Mouse (Mus musculus): ENCODE measurements around the gene Zbtb12. TPM values are rescaled to one million over a fixed set of nuclear protein-coding genes. Genes with fewer than 3 reads are reported as not detected.
"Not testable (repeated sequence)": the region's sequence is repeated elsewhere in the genome, so short reads cannot be mapped to it uniquely, and the experiment has no call there.

Gene Zbtb12
- polyA plus RNA-seq, 1 experiment from 2014 or later = 1.0 TPM

DNA sequence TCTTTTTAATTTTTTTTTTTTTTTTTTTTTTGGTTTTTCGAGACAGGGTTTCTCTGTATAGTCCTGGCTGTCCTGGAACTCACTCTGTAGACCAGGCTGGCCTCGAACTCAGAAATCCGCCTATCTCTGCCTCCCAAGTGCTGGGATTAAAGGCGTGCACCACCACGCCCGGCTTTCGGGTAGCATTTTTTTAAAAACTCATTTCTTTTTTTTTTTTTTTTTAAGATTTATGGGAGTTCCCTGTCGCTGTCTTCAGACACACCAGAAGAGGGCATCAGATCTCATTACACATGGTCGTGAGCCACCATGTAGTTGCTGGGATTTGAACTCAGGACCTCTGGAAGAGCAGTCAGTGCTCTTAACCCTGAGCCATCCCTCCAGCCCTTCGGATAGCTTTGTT is 22.7 kb downstream of the Zbtb12 start:
- H3K36me3 ChIP-seq (ENCODE audit: control insufficient read depth, insufficient read depth, low read length) = peaks cover 58% of the 10 kb centered on the region
- H3K4me1 ChIP-seq (ENCODE audit: control insufficient read depth, insufficient read depth, low read length); H3K9ac ChIP-seq (ENCODE audit: low read depth, low read length); H3K27me3 ChIP-seq (replicated peaks; ENCODE audit: control insufficient read depth, insufficient read depth, low read length); DNase-seq (ENCODE audit: low spot score); H3K4me2 ChIP-seq (ENCODE audit: low read depth, low read length); H3K9me3 ChIP-seq (ENCODE audit: control insufficient read depth, low read length); ATAC-seq (ENCODE audit: low read depth); H3K27ac ChIP-seq (replicated peaks; ENCODE audit: low read depth, low read length); H3K4me3 ChIP-seq (ENCODE audit: low read depth, low read length): not testable (repeated sequence)
- 87% methylated on average over 9 of the region's 10 CpGs for WGBS

DNA sequence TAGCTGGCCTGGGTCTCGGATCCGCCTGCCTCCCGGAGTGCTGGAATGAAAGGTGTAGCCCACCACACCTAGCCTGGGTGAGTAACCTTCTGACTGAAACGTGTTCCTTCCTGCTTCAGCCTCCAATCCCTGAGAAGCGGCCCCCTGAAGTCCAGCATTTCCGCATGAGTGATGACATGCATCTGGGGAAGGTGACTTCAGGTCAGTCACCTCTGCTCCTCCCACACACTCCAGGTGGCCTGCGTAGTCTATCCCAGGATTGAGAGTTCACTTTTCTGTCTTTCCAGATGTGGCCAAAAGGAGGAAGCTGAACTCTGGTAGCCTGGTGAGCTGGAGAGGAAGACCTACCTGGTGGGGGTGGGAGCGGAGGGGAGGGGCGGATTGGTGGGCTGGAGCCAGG is 23.6 kb downstream of the Zbtb12 start:
- Histone ChIP-seq H3K4me1 (ENCODE audit: control insufficient read depth, insufficient read depth, low read length) (no peaks in the 10 kb centered on the region), H3K9ac (ENCODE audit: low read depth, low read length) (no peak overlapping the region), H3K4me3 (ENCODE audit: low read depth, low read length) (no peak overlapping the region), H3K36me3 (ENCODE audit: control insufficient read depth, insufficient read depth, low read length) (peaks cover 68% of the 10 kb centered on the region), H3K27me3 (replicated peaks; ENCODE audit: control insufficient read depth, insufficient read depth, low read length) (no peaks in the 10 kb centered on the region), H3K9me3 (ENCODE audit: control insufficient read depth, low read length) (no peaks in the 10 kb centered on the region), H3K27ac (replicated peaks; ENCODE audit: low read depth, low read length) (no peak overlapping the region), H3K4me2 (ENCODE audit: low read depth, low read length) (no peak overlapping the region)
- 91% methylated on average over 9 of the region's 9 CpGs for WGBS
- DNase-seq (ENCODE audit: low spot score) (no peak), ATAC-seq (ENCODE audit: low read depth) (no peak)

DNA sequence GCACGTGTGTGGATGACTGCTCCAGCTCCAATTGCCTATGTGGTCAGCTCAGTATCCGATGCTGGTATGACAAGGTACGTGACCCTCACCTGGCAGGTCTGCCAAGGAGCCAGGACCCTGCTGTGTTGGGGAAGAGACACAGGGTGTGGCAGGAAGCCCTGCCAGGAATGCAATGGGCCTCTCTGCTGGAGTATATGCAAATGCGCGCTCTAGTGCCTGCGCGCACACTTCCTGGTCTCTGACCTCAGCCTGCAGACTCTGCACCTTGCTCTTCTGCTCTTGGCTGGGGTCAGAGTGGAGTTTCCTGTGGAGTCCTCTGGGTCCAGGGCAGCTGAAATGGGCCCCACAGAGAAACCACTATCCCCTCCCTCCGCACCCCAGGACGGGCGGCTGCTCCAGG is 31.7 kb downstream of the Zbtb12 start:
- Histone ChIP-seq H3K9me3 (ENCODE audit: control insufficient read depth, low read length) (no peaks in the 10 kb centered on the region), H3K27ac (replicated peaks; ENCODE audit: low read depth, low read length) (no peak overlapping the region), H3K4me2 (ENCODE audit: low read depth, low read length) (no peak overlapping the region), H3K4me1 (ENCODE audit: control insufficient read depth, insufficient read depth, low read length) (no peaks in the 10 kb centered on the region), H3K9ac (ENCODE audit: low read depth, low read length) (no peak overlapping the region), H3K27me3 (replicated peaks; ENCODE audit: control insufficient read depth, insufficient read depth, low read length) (no peaks in the 10 kb centered on the region), H3K36me3 (ENCODE audit: control insufficient read depth, insufficient read depth, low read length) (peaks cover 82% of the 10 kb centered on the region), H3K4me3 (ENCODE audit: low read depth, low read length) (no peak overlapping the region)
- whole genome bisulfite sequencing = 88% methylated on average over 10 of the region's 10 CpGs
- no peak for DNase-seq (ENCODE audit: low spot score)
- ATAC-seq (ENCODE audit: low read depth) = no peak

DNA sequence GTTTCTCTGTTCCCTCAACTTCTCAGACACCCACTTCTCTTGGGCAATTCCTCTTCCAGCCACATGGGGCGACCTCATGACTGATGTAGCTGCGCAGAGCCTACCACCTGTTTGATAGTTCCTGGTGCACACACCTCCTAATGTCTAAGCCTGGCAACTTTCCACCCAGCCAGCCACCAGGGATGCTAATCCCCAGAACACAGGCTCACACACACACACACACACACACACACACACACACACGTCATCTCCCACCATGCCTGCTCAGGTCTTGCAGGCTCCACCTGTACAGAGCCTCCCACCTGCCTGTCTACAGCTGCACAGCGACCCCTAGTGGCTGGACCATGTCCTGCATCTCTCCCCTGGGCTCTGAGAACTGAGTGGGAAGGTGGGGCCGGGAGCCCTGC is 32.7 kb downstream of the Zbtb12 start:
- peak; percentile 71 for DNase-seq (ENCODE audit: low spot score)
- Histone ChIP-seq H3K27ac (replicated peaks; ENCODE audit: low read depth, low read length) (no peak overlapping the region), H3K4me3 (ENCODE audit: low read depth, low read length) (no peak overlapping the region), H3K4me2 (ENCODE audit: low read depth, low read length) (no peak overlapping the region), H3K4me1 (ENCODE audit: control insufficient read depth, insufficient read depth, low read length) (no peaks in the 10 kb centered on the region), H3K27me3 (replicated peaks; ENCODE audit: control insufficient read depth, insufficient read depth, low read length) (no peaks in the 10 kb centered on the region), H3K9ac (ENCODE audit: low read depth, low read length) (no peak overlapping the region), H3K36me3 (ENCODE audit: control insufficient read depth, insufficient read depth, low read length) (peaks cover 72% of the 10 kb centered on the region), H3K9me3 (ENCODE audit: control insufficient read depth, low read length) (no peaks in the 10 kb centered on the region)
- peak; percentile 68 for ATAC-seq (ENCODE audit: low read depth)
- WGBS = 47% methylated on average over 5 of the region's 5 CpGs

DNA sequence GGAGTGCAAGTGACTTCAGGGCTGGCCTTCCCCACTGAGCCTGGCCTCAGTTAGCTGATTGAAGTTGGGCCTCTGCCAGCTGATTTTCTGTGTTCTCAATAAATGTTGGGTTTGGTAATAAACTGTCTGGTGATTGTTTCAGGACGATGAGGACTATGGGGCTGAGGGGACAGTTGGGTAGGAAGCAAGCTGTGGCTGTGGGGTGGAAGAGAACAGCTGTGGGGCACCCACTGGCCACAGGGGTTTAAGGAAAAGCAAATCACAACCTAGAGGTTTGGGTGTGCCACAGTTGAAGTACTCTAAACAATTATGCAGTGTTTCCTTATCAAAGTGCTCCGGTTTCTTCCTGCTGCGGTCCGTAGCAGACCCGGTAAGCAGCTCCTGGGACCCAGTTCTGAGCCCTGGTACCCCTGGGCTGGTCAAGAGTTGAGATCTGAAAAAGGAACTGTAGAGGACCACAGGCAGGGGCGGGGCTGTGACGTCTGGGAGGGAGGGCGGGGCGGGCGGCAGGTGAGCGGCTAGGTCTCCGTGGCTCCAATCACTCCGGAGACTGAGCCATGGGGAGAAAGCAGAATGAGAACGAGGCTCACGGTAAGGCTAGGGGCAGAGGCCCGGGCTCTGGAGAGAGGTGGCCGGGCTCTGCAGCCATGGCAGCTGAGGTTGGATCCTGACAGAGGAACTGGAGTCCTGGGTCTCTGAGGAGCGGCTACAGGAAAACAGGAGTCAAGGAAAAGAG is 34.8 kb downstream of the Zbtb12 start, which contains the start of gene Slc44a4:
TSS of gene Slc44a4 (plus strand) at position 537 of the 736 bp plus-strand sequence.
- DNase-seq (ENCODE audit: low spot score) (no peak), ATAC-seq (ENCODE audit: low read depth) (no peak; the same call in 1 of the 2 replicates)
- Histone ChIP-seq H3K36me3 (ENCODE audit: control insufficient read depth, insufficient read depth, low read length) (peaks cover 50% of the 10 kb centered on the region), H3K9me3 (ENCODE audit: control insufficient read depth, low read length) (no peaks in the 10 kb centered on the region), H3K4me2 (ENCODE audit: low read depth, low read length) (no peak within 1 kb of the TSS), H3K27ac (replicated peaks; ENCODE audit: low read depth, low read length) (no peak within 1 kb of the TSS), H3K9ac (ENCODE audit: low read depth, low read length) (peak within 1 kb of the TSS; percentile 15; the same call in 1 of the 2 replicates), H3K4me3 (ENCODE audit: low read depth, low read length) (no peak within 1 kb of the TSS), H3K4me1 (ENCODE audit: control insufficient read depth, insufficient read depth, low read length) (no peaks in the 10 kb centered on the region), H3K27me3 (replicated peaks; ENCODE audit: control insufficient read depth, insufficient read depth, low read length) (no peaks in the 10 kb centered on the region)
- 36% methylated on average over 18 of the region's 18 CpGs for WGBS

DNA sequence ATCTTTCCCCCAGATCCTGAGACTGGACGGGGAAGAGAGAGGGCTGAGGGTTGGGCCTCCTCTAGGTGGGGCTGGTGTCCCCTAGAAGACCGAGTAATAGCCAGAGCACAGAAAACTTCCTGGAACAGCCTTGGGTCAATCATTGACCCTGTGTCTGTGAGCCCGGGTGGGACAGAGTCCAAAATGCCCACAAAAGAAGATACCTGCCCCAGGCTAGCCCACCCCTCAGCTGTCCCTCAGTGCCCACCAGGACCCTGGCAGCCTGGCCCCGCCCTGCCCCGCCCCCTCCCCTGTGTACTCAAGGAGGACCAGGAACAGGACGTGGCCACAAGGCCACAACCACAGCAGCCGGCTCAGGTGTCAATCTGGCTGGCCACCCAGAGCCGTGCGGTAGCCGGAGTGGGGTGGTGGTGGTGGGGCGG is 36.1 kb downstream of the Zbtb12 start:
- no peak for ATAC-seq (ENCODE audit: low read depth)
- DNase-seq (ENCODE audit: low spot score) = no peak
- WGBS = 18% methylated on average over 5 of the region's 11 CpGs
- no peaks in the 10 kb centered on the region for H3K27me3 ChIP-seq (replicated peaks; ENCODE audit: control insufficient read depth, insufficient read depth, low read length)
- no peak overlapping the region for H3K4me3 ChIP-seq (ENCODE audit: low read depth, low read length)
- peaks cover 37% of the 10 kb centered on the region for H3K36me3 ChIP-seq (ENCODE audit: control insufficient read depth, insufficient read depth, low read length)
- no peaks in the 10 kb centered on the region for H3K4me1 ChIP-seq (ENCODE audit: control insufficient read depth, insufficient read depth, low read length)
- no peak overlapping the region for H3K4me2 ChIP-seq (ENCODE audit: low read depth, low read length)
- 0 out of 2 replicates have a peak overlapping the region, but pooled peaks have one; percentile 14 for H3K9ac ChIP-seq (ENCODE audit: low read depth, low read length)
- H3K27ac ChIP-seq (replicated peaks; ENCODE audit: low read depth, low read length) = 0 out of 2 replicates have a peak overlapping the region, but pooled peaks have one; percentile 10
- no peaks in the 10 kb centered on the region for H3K9me3 ChIP-seq (ENCODE audit: control insufficient read depth, low read length)

DNA sequence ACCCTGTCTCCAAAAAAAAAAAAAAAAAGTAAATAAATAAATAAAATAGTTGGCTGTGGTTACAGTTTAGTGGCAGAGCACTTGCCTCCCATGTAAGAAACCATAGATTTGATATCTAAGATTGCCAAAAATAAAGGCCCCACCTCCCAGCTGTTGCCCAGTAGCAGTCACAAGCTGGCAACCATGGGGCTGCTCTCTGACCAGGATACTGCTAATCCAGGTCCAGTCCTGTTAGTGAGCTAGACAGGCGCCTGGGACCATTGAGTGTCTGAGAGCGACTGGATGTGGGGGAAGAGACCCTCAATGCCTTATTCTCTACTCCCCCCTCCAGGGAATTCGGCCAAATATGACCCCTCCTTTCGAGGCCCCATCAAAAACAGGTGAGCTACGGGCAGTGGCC is 37.0 kb downstream of the Zbtb12 start:
- Histone ChIP-seq H3K36me3 (ENCODE audit: control insufficient read depth, insufficient read depth, low read length) (peaks cover 28% of the 10 kb centered on the region), H3K4me2 (ENCODE audit: low read depth, low read length) (no peak overlapping the region), H3K4me3 (ENCODE audit: low read depth, low read length) (no peak overlapping the region), H3K4me1 (ENCODE audit: control insufficient read depth, insufficient read depth, low read length) (no peaks in the 10 kb centered on the region), H3K27me3 (replicated peaks; ENCODE audit: control insufficient read depth, insufficient read depth, low read length) (no peaks in the 10 kb centered on the region), H3K9me3 (ENCODE audit: control insufficient read depth, low read length) (no peaks in the 10 kb centered on the region), H3K9ac (ENCODE audit: low read depth, low read length) (no peak overlapping the region), H3K27ac (replicated peaks; ENCODE audit: low read depth, low read length) (no peak overlapping the region)
- WGBS = 85% methylated on average over 5 of the region's 5 CpGs
- DNase-seq (ENCODE audit: low spot score) (no peak), ATAC-seq (ENCODE audit: low read depth) (no peak)

DNA sequence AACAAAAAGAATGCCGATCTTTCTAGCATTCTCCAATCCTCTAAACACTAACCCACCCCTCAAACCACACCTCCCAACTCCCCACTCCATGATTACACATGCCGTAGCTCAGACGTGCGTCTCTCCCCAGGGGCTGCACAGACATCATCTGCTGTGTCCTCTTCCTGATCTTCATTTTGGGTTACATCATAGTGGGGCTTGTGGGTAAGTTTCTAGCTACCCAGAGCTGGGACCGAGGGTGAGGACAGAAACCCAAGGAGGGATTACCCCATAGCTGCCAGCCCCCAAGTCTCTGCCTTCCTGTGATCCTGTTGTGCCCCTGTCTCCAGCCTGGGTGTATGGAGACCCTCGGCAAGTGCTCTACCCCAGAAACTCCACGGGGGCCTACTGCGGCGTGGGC is 37.9 kb downstream of the Zbtb12 start:
- no peak overlapping the region for H3K4me3 ChIP-seq (ENCODE audit: low read depth, low read length)
- H3K36me3 ChIP-seq (ENCODE audit: control insufficient read depth, insufficient read depth, low read length) = peaks cover 20% of the 10 kb centered on the region
- 73% methylated on average over 9 of the region's 9 CpGs for WGBS
- no peak for ATAC-seq (ENCODE audit: low read depth)
- no peaks in the 10 kb centered on the region for H3K4me1 ChIP-seq (ENCODE audit: control insufficient read depth, insufficient read depth, low read length)
- H3K27me3 ChIP-seq (replicated peaks; ENCODE audit: control insufficient read depth, insufficient read depth, low read length) = no peaks in the 10 kb centered on the region
- no peak overlapping the region for H3K9ac ChIP-seq (ENCODE audit: low read depth, low read length)
- no peak overlapping the region for H3K4me2 ChIP-seq (ENCODE audit: low read depth, low read length)
- no peak for DNase-seq (ENCODE audit: low spot score)
- no peak overlapping the region for H3K27ac ChIP-seq (replicated peaks; ENCODE audit: low read depth, low read length)
- no peaks in the 10 kb centered on the region for H3K9me3 ChIP-seq (ENCODE audit: control insufficient read depth, low read length)

DNA sequence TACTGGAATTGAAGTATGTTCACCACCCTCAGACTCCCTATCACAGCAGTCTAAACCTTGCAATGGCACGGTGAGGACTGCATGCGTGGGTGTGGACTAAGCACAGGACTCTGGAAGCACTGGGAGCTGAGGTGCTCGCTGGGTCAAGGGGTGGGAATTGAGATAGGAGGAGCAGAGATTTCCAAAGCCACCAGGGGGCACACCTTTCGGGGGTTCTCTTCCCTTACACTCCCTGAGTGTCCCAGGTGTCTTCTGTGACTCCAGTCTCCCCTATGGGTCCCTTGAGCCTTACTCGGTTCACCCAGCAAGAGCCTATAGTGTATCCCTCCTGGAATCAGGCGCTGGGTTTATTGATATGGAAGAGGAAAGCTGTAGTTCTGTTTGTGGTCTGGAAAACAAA is 43.7 kb downstream of the Zbtb12 start:
- WGBS = 52% methylated on average over 6 of the region's 6 CpGs
- Histone ChIP-seq H3K36me3 (ENCODE audit: control insufficient read depth, insufficient read depth, low read length) (no peaks in the 10 kb centered on the region), H3K27me3 (replicated peaks; ENCODE audit: control insufficient read depth, insufficient read depth, low read length) (no peaks in the 10 kb centered on the region), H3K27ac (replicated peaks; ENCODE audit: low read depth, low read length) (no peak overlapping the region), H3K4me2 (ENCODE audit: low read depth, low read length) (no peak overlapping the region), H3K9me3 (ENCODE audit: control insufficient read depth, low read length) (no peaks in the 10 kb centered on the region), H3K9ac (ENCODE audit: low read depth, low read length) (no peak overlapping the region), H3K4me1 (ENCODE audit: control insufficient read depth, insufficient read depth, low read length) (no peaks in the 10 kb centered on the region), H3K4me3 (ENCODE audit: low read depth, low read length) (no peak overlapping the region)
- DNase-seq (ENCODE audit: low spot score) (no peak), ATAC-seq (ENCODE audit: low read depth) (no peak)
